Mouse (Mus musculus) neural tube, embryonic 14.5 days (tissue): ENCODE measurements around the gene Slc17a2. TPM values are rescaled to one million over a fixed set of nuclear protein-coding genes. Genes with fewer than 3 reads are reported as not detected.

Experiments used
- ATAC-seq: fragments of 200-750 bp; cut with Nextera tagmentation; 2 replicates; pipeline ENCODE4 v1.8.0; 2017; ENCODE audit warnings: low read depth, mild to moderate bottlenecking, moderate TSS enrichment, moderate library complexity
- H3K27ac ChIP-seq: fragments of 300-500 bp; sonication (generic); 2 replicates; pipeline ENCODE4 v1.5.1; 2014; ENCODE audit warnings: low read depth, mild to moderate bottlenecking, control low read depth, low read length, moderate library complexity, mixed read lengths
- H3K27me3 ChIP-seq: fragments of 300-500 bp; sonication (generic); 2 replicates; pipeline ENCODE4 v1.6.1; 2014; ENCODE audit warnings: low read length; ENCODE audit not compliant: control insufficient read depth, insufficient read depth
- H3K36me3 ChIP-seq: fragments of 300-500 bp; sonication (generic); 2 replicates; pipeline ENCODE4 v1.6.1; 2014; ENCODE audit warnings: low read length, mixed read lengths; ENCODE audit not compliant: control insufficient read depth, insufficient read depth
- H3K4me1 ChIP-seq: fragments of 300-500 bp; sonication (generic); 2 replicates; pipeline ENCODE4 v1.6.1; 2014; ENCODE audit warnings: low read length; ENCODE audit not compliant: control insufficient read depth, insufficient read depth
- H3K4me2 ChIP-seq: fragments of 300-500 bp; sonication (generic); 2 replicates; pipeline ENCODE4 v1.6.1; 2014; ENCODE audit warnings: mild to moderate bottlenecking, low read depth, low read length, control low read depth
- H3K4me3 ChIP-seq: fragments of 300-500 bp; sonication (generic); 2 replicates; pipeline ENCODE4 v1.5.1; 2014; ENCODE audit warnings: low read depth, low read length, control low read depth, mixed read lengths
- H3K9ac ChIP-seq: fragments of 300-500 bp; sonication (generic); replicated peaks from 2 replicates; pipeline ENCODE4 v1.6.1; 2014; ENCODE audit warnings: low read depth, mild to moderate bottlenecking, control low read depth, low read length, mixed read lengths
- H3K9me3 ChIP-seq: fragments of 300-500 bp; sonication (generic); 2 replicates; pipeline ENCODE4 v1.6.1; 2016; ENCODE audit warnings: low read length; ENCODE audit not compliant: control insufficient read depth
- WGBS: fragments of 180-500 bp; shearing (Covaris S2); extraction: QIAGEN DNeasy Blood & Tissue Kit; methylation state at CpG from one replicate; pipeline ENCODE4 v1.1.7; 2014; 5-methylcytosine and 5-hydroxymethylcytosine counted together
- polyA plus RNA-seq: library from polyadenylated mRNA; unstranded; fragments of >200 nt; fragmentation: Nextera tagmentation; extraction: Ambion mirVana; gene quantifications from 2 replicates; pipeline ENCODE4 v1.2.1, GENCODE M21; 2014

Slc17a2 gene
- polyA plus RNA-seq: not detected in 2 replicates

- H3K9me3 ChIP-seq: no peaks in the 10 kb centered on the region
- no peak within 1 kb of the TSS for H3K4me3 ChIP-seq
- H3K4me2 ChIP-seq: no peak within 1 kb of the TSS
- H3K4me1 ChIP-seq: no peaks in the 10 kb centered on the region
- H3K27ac ChIP-seq: no peak within 1 kb of the TSS
- ATAC-seq: no peak
- H3K36me3 ChIP-seq: no peaks in the 10 kb centered on the region
- no peak within 1 kb of the TSS for H3K9ac ChIP-seq
- 91% methylated on average over 15 of the region's 15 CpGs for WGBS
- H3K27me3 ChIP-seq: no peaks in the 10 kb centered on the region
Observed at GRCm38 (mm10) chr13:23806422-23807052, at the start of gene Slc17a2. Gene Slc17a2 (plus strand): TSS chr13:23806993.

- Histone ChIP-seq H3K4me3 (peak overlapping the region; percentile 25), H3K9ac (no peak overlapping the region), H3K4me1 (no peaks in the 10 kb centered on the region; the same call in none of the 2 replicates), H3K9me3 (no peaks in the 10 kb centered on the region), H3K27ac (peak overlapping the region; percentile 68; the same call in 1 of the 2 replicates), H3K36me3 (no peaks in the 10 kb centered on the region), H3K4me2 (peak overlapping the region; percentile 51), H3K27me3 (no peaks in the 10 kb centered on the region)
- WGBS: 4% methylated on average over 9 of the region's 23 CpGs
- ATAC-seq: 0 out of 2 replicates have a peak, but pooled peaks have one; percentile 6
Observed at GRCm38 (mm10) chr13:23757211-23757773, 49.5 kb upstream of the Slc17a2 start.

- Histone ChIP-seq H3K9ac (no peak overlapping the region), H3K4me1 (no peaks in the 10 kb centered on the region; the same call in none of the 2 replicates), H3K9me3 (no peaks in the 10 kb centered on the region), H3K27me3 (no peaks in the 10 kb centered on the region), H3K27ac (no peak overlapping the region), H3K36me3 (no peaks in the 10 kb centered on the region), H3K4me3 (no peak overlapping the region), H3K4me2 (no peak overlapping the region)
- ATAC-seq: no peak
- 45% methylated on average over 3 of the region's 3 CpGs for WGBS
Observed at GRCm38 (mm10) chr13:23757921-23758320, 48.9 kb upstream of the Slc17a2 start.

- no peak overlapping the region for H3K9ac ChIP-seq
Observed at GRCm38 (mm10) chr13:23759251-23759771, 47.5 kb upstream of the Slc17a2 start.

GRCm38 (mm10) chr13:23759916-23760239 lies 46.9 kb upstream of the Slc17a2 start:
- 67% methylated on average over 1 of the region's 1 CpGs for WGBS
- Histone ChIP-seq H3K9me3 (no peaks in the 10 kb centered on the region), H3K4me3 (no peak overlapping the region), H3K4me1 (peaks cover 7% of the 10 kb centered on the region), H3K27me3 (no peaks in the 10 kb centered on the region), H3K9ac (no peak overlapping the region), H3K36me3 (no peaks in the 10 kb centered on the region), H3K4me2 (peak overlapping the region; percentile 59; the same call in 1 of the 2 replicates), H3K27ac (no peak overlapping the region)
- no peak for ATAC-seq

More at GRCm38 (mm10) chr13:23759251-23759771, 47.5 kb upstream of the Slc17a2 start:
- 46% methylated on average over 3 of the region's 3 CpGs for WGBS
- no peaks in the 10 kb centered on the region for H3K27me3 ChIP-seq
- peaks cover 4% of the 10 kb centered on the region for H3K4me1 ChIP-seq
- no peak overlapping the region for H3K4me2 ChIP-seq
- H3K27ac ChIP-seq: no peak overlapping the region
- H3K36me3 ChIP-seq: no peaks in the 10 kb centered on the region
- no peak for ATAC-seq
- H3K9me3 ChIP-seq: no peaks in the 10 kb centered on the region
- H3K4me3 ChIP-seq: no peak overlapping the region

- WGBS: 2% methylated on average over 16 of the region's 27 CpGs
- no peaks in the 10 kb centered on the region for H3K36me3 ChIP-seq
- H3K9ac ChIP-seq: peak overlapping the region; percentile 50
- peak overlapping the region; percentile 59 for H3K4me2 ChIP-seq
- H3K27ac ChIP-seq: peak overlapping the region; percentile 79
- H3K9me3 ChIP-seq: no peaks in the 10 kb centered on the region
- peaks cover 7% of the 10 kb centered on the region for H3K4me1 ChIP-seq
- ATAC-seq: peak; percentile 12; the same call in 1 of the 2 replicates
- H3K27me3 ChIP-seq: no peaks in the 10 kb centered on the region
- peak overlapping the region; percentile 38 for H3K4me3 ChIP-seq
Observed at GRCm38 (mm10) chr13:23760240-23760971, 46.4 kb upstream of the Slc17a2 start.

GRCm38 (mm10) chr13:23760972-23761864 lies 45.6 kb upstream of the Slc17a2 start, which contains the start of gene Hist1h4a:
Gene Hist1h4a (minus strand): TSS chr13:23761230.
- Histone ChIP-seq H3K27ac (peak within 1 kb of the TSS; percentile 79), H3K27me3 (no peaks in the 10 kb centered on the region), H3K4me2 (peak within 1 kb of the TSS; percentile 59), H3K9ac (peak within 1 kb of the TSS; percentile 50), H3K36me3 (no peaks in the 10 kb centered on the region), H3K4me3 (peak within 1 kb of the TSS; percentile 38), H3K4me1 (peaks cover 7% of the 10 kb centered on the region), H3K9me3 (no peaks in the 10 kb centered on the region)
- peak; percentile 82 for ATAC-seq
- WGBS: under 1% methylated on average over 67 of the region's 72 CpGs
